Mouse (Mus musculus) neural tube, embryonic 15.5 days (tissue): ENCODE measurements around the gene Il17a. TPM values are rescaled to one million over a fixed set of nuclear protein-coding genes. Genes with fewer than 3 reads are reported as not detected.
"Not testable (repeated sequence)": the region's sequence is repeated elsewhere in the genome, so short reads cannot be mapped to it uniquely, and the experiment has no call there.

Source experiments
- ATAC-seq: fragments of 200-750 bp; cut with Nextera tagmentation; 2 replicates; pipeline ENCODE4 v1.8.0; 2017; ENCODE audit warnings: mild to moderate bottlenecking, moderate TSS enrichment, moderate library complexity; ENCODE audit not compliant: low FRiP score
- H3K27ac ChIP-seq: fragments of 300-500 bp; sonication (generic); replicated peaks from 2 replicates; pipeline ENCODE4 v1.5.1; 2015; ENCODE audit warnings: mild to moderate bottlenecking, inconsistent platforms
- H3K27me3 ChIP-seq: fragments of 300-500 bp; sonication (generic); replicated peaks from 2 replicates; pipeline ENCODE4 v1.6.1; 2015; ENCODE audit warnings: inconsistent platforms
- H3K36me3 ChIP-seq: fragments of 300-500 bp; sonication (generic); 2 replicates; pipeline ENCODE4 v1.6.1; 2015; ENCODE audit warnings: inconsistent platforms
- H3K4me1 ChIP-seq: fragments of 300-500 bp; sonication (generic); 2 replicates; pipeline ENCODE4 v1.6.1; 2015; ENCODE audit warnings: inconsistent platforms
- H3K4me2 ChIP-seq: fragments of 300-500 bp; sonication (generic); 2 replicates; pipeline ENCODE4 v1.6.1; 2015; ENCODE audit warnings: inconsistent platforms, mild to moderate bottlenecking, moderate library complexity
- H3K4me3 ChIP-seq: fragments of 300-500 bp; sonication (generic); replicated peaks from 2 replicates; pipeline ENCODE4 v1.5.1; 2015; ENCODE audit warnings: mild to moderate bottlenecking, inconsistent platforms
- H3K9ac ChIP-seq: fragments of 300-500 bp; sonication (generic); replicated peaks from 2 replicates; pipeline ENCODE4 v1.6.1; 2015; ENCODE audit warnings: mild to moderate bottlenecking, inconsistent platforms
- H3K9me3 ChIP-seq: fragments of 300-500 bp; sonication (generic); replicated peaks from 2 replicates; pipeline ENCODE4 v1.6.1; 2016; ENCODE audit warnings: inconsistent platforms
- WGBS: fragments of 180-500 bp; shearing (Covaris S2); methylation state at CpG from one replicate; pipeline ENCODE4 v1.1.7; 2015; ENCODE audit warnings: mixed read lengths; 5-methylcytosine and 5-hydroxymethylcytosine counted together
- microRNA counts: library from miRNA; unstranded; fragments of <30 nt; microRNA quantifications from one replicate; lab custom pipeline; 2016
- microRNA-seq: library from miRNA; unstranded; fragments of <30 nt; microRNA quantifications from one replicate; pipeline ENCODE4, GENCODE M21; 2017
- polyA plus RNA-seq: library from polyadenylated mRNA; unstranded; fragments of >200 nt; fragmentation: Nextera tagmentation; extraction: Ambion mirVana; gene quantifications from 2 replicates; pipeline ENCODE4 v1.2.1, GENCODE M21; 2015

The Il17a gene
- polyA plus RNA-seq, 1 experiment from 2014 or later = not detected

GRCm38 (mm10) chr1:20740496-20740998, 9.8 kb downstream of the Il17a start:
- no peak overlapping the region for H3K9ac ChIP-seq
- H3K4me1 ChIP-seq = no peaks in the 10 kb centered on the region
- no peaks in the 10 kb centered on the region for H3K27me3 ChIP-seq
- WGBS = 86% methylated on average over 3 of the region's 3 CpGs
- H3K9me3 ChIP-seq = no peaks in the 10 kb centered on the region
- ATAC-seq = no peak
- H3K27ac ChIP-seq = no peak overlapping the region
- H3K4me2 ChIP-seq = no peak overlapping the region
- no peak overlapping the region for H3K4me3 ChIP-seq
- H3K36me3 ChIP-seq = no peaks in the 10 kb centered on the region

GRCm38 (mm10) chr1:20754439-20754838, 23.7 kb downstream of the Il17a start:
- Histone ChIP-seq H3K4me1 (no peaks in the 10 kb centered on the region), H3K4me3 (no peak overlapping the region), H3K4me2 (no peak overlapping the region), H3K9me3 (no peaks in the 10 kb centered on the region), H3K27me3 (no peaks in the 10 kb centered on the region), H3K36me3 (no peaks in the 10 kb centered on the region), H3K27ac (no peak overlapping the region), H3K9ac (no peak overlapping the region)
- WGBS = 88% methylated on average over 10 of the region's 10 CpGs
- no peak for ATAC-seq

- H3K27me3 ChIP-seq = no peaks in the 10 kb centered on the region
- no peaks in the 10 kb centered on the region for H3K4me1 ChIP-seq
- no peak overlapping the region for H3K9ac ChIP-seq
- no peaks in the 10 kb centered on the region for H3K9me3 ChIP-seq
- H3K4me2 ChIP-seq = no peak overlapping the region
- no peaks in the 10 kb centered on the region for H3K36me3 ChIP-seq
- no peak for ATAC-seq
- no peak overlapping the region for H3K4me3 ChIP-seq
- H3K27ac ChIP-seq = no peak overlapping the region
- 95% methylated on average over 3 of the region's 3 CpGs for WGBS
Observed at GRCm38 (mm10) chr1:20757586-20757985, 26.9 kb downstream of the Il17a start.

GRCm38 (mm10) chr1:20759799-20760198, 29.1 kb downstream of the Il17a start:
- Histone ChIP-seq H3K27ac (no peak overlapping the region), H3K9me3 (no peaks in the 10 kb centered on the region), H3K36me3 (no peaks in the 10 kb centered on the region), H3K4me1 (no peaks in the 10 kb centered on the region), H3K4me3 (no peak overlapping the region), H3K4me2 (no peak overlapping the region), H3K27me3 (no peaks in the 10 kb centered on the region), H3K9ac (no peak overlapping the region)
- ATAC-seq = no peak
- 92% methylated on average over 10 of the region's 10 CpGs for WGBS

GRCm38 (mm10) chr1:20760331-20760730, 29.6 kb downstream of the Il17a start:
- no peak overlapping the region for H3K4me2 ChIP-seq
- 89% methylated on average over 5 of the region's 5 CpGs for WGBS
- no peak overlapping the region for H3K4me3 ChIP-seq
- ATAC-seq = no peak
- H3K4me1 ChIP-seq = no peaks in the 10 kb centered on the region
- H3K36me3 ChIP-seq = no peaks in the 10 kb centered on the region
- H3K9ac ChIP-seq = no peak overlapping the region
- no peaks in the 10 kb centered on the region for H3K27me3 ChIP-seq
- no peak overlapping the region for H3K27ac ChIP-seq
- no peaks in the 10 kb centered on the region for H3K9me3 ChIP-seq

- Histone ChIP-seq H3K27me3 (no peaks in the 10 kb centered on the region), H3K36me3 (no peaks in the 10 kb centered on the region), H3K4me1 (no peaks in the 10 kb centered on the region), H3K4me2 (no peak overlapping the region), H3K9ac (no peak overlapping the region), H3K9me3 (no peaks in the 10 kb centered on the region), H3K4me3 (no peak overlapping the region), H3K27ac (no peak overlapping the region)
- WGBS = 31% methylated on average over 4 of the region's 4 CpGs
- ATAC-seq = no peak
Observed at GRCm38 (mm10) chr1:20761411-20761810, 30.7 kb downstream of the Il17a start.

- WGBS = 85% methylated on average over 6 of the region's 6 CpGs
- no peak for ATAC-seq
- Histone ChIP-seq H3K4me1 (no peaks in the 10 kb centered on the region), H3K4me2 (no peak overlapping the region), H3K9ac (no peak overlapping the region), H3K36me3 (no peaks in the 10 kb centered on the region), H3K27ac (no peak overlapping the region), H3K4me3 (no peak overlapping the region), H3K27me3 (no peaks in the 10 kb centered on the region), H3K9me3 (no peaks in the 10 kb centered on the region)
Observed at GRCm38 (mm10) chr1:20766526-20766925, 35.8 kb downstream of the Il17a start.

GRCm38 (mm10) chr1:20774026-20774730, 43.5 kb downstream of the Il17a start:
- WGBS = 88% methylated on average over 4 of the region's 4 CpGs
- ATAC-seq, H3K4me3 ChIP-seq, H3K4me2 ChIP-seq, H3K4me1 ChIP-seq, H3K9ac ChIP-seq, H3K27ac ChIP-seq, H3K27me3 ChIP-seq, H3K36me3 ChIP-seq, H3K9me3 ChIP-seq: not testable (repeated sequence)

GRCm38 (mm10) chr1:20778366-20778765, 47.7 kb downstream of the Il17a start:
- 84% methylated on average over 2 of the region's 2 CpGs for WGBS
- H3K9me3 ChIP-seq = 0 out of 2 replicates have a peak, but pooled peaks cover 1% of the 10 kb centered on the region

More at GRCm38 (mm10) chr1:20778366-20778765, 47.7 kb downstream of the Il17a start:
- no peak overlapping the region for H3K4me2 ChIP-seq
- H3K9ac ChIP-seq = no peak overlapping the region
- H3K27ac ChIP-seq = no peak overlapping the region
- no peak for ATAC-seq
- H3K27me3 ChIP-seq = no peaks in the 10 kb centered on the region
- no peak overlapping the region for H3K4me3 ChIP-seq
- H3K4me1 ChIP-seq = no peaks in the 10 kb centered on the region
- H3K36me3 ChIP-seq = no peaks in the 10 kb centered on the region

MicroRNAs encoded within 50 kb of the gene (microRNA counts, 519-probe panel; counts per million panel counts)
- microRNA mmu-miR-133b (lab: Ali Mortazavi, UCI) = 2,367 counts per million, percentile 54 among the panel's probes with 10 or more counts

Small RNA genes lying within 50 kb of the gene (microRNA-seq; reads per million reads assigned to microRNA genes)
- 3.6 reads per million, percentile 14 among the genes with 10 or more reads in this experiment for gene Mir133b

Other genes with a start within 250 kb of the Il17a start
- 0.03 TPM in 1 of 2 replicates, not detected in the other for gene Pkhd1, start 112.8 kb upstream of the Il17a start, polyA plus RNA-seq
- gene Il17f, start 59.7 kb downstream of the Il17a start, polyA plus RNA-seq = not detected in 2 replicates
- 14.2 and 47.0 TPM in 2 replicates for gene Mcm3, start 89.4 kb downstream of the Il17a start, polyA plus RNA-seq
- 22.4 and 25.8 TPM in 2 replicates for gene Paqr8, start 159.7 kb downstream of the Il17a start, polyA plus RNA-seq
- 1.3 and 1.9 TPM in 2 replicates for gene Efhc1, start 220.7 kb downstream of the Il17a start, polyA plus RNA-seq